8 mouse cellular contexts compared by ENCODE assay signal in genomic region chr4:76327346-76327745, GRCm38 (mm10).
DNase-seq lines count a peak whose midpoint lies in the region; ATAC-seq and TF ChIP-seq lines count a peak whose summit lies in the region.

No protein-coding gene starts in this region.

- no peaks in the 10 kb centered on the region for H3K27me3 ChIP-seq in heart, embryonic 11.5 days (ENCODE audit: control insufficient read depth, insufficient read depth, low read length)
- no peaks in the 10 kb centered on the region for H3K27me3 ChIP-seq in kidney, embryonic 16.5 days (ENCODE audit: insufficient read depth, low read length)
- no peaks in the 10 kb centered on the region for H3K27me3 ChIP-seq in midbrain, embryonic 10.5 days (ENCODE audit: low read depth, poor library complexity, severe bottlenecking)

- DNase-seq in frontal cortex, adult 2 months (ENCODE audit: extremely low spot score in 1 of 2, low spot score in 1 of 2) = no peak
- peak; percentile 58 for DNase-seq in midbrain, embryonic 10.5 days (ENCODE audit: low spot score)
- no peak for DNase-seq in thymus, postnatal 36 days
- DNase-seq in T-cell, adult 2 months (ENCODE audit: low spot score) = no peak

- no peaks in the 10 kb centered on the region for H3K36me3 ChIP-seq in heart, embryonic 11.5 days (ENCODE audit: control insufficient read depth, insufficient read depth, low read length)
- no peaks in the 10 kb centered on the region for H3K36me3 ChIP-seq in kidney, embryonic 16.5 days (ENCODE audit: insufficient read depth, low read length)
- no peaks in the 10 kb centered on the region for H3K36me3 ChIP-seq in midbrain, embryonic 10.5 days

- WGBS in heart, embryonic 11.5 days (ENCODE audit: insufficient replicate concordance) = 15% methylated on average over 11 of the region's 11 CpGs
- 14% methylated on average over 11 of the region's 11 CpGs for WGBS in kidney, embryonic 16.5 days
- WGBS in midbrain, embryonic 10.5 days = 25% methylated on average over 11 of the region's 11 CpGs

- peaks cover 2% of the 10 kb centered on the region; the same call in 1 of the 2 replicates for H3K4me1 ChIP-seq in cortical plate, adult 2 months (ENCODE audit: control insufficient read depth, insufficient read depth, low read length)
- peaks cover 3% of the 10 kb centered on the region; the same call in 1 of the 2 replicates for H3K4me1 ChIP-seq in heart, embryonic 11.5 days (ENCODE audit: control insufficient read depth, insufficient read depth, low read length)
- peaks cover 21% of the 10 kb centered on the region for H3K4me1 ChIP-seq in kidney, embryonic 16.5 days (ENCODE audit: insufficient read depth, low read length)
- peaks cover 27% of the 10 kb centered on the region for H3K4me1 ChIP-seq in midbrain, embryonic 10.5 days

- peak overlapping the region; percentile 59 for H3K9ac ChIP-seq in heart, embryonic 11.5 days (ENCODE audit: low read depth, low read length)
- peak overlapping the region; percentile 54 for H3K9ac ChIP-seq in kidney, embryonic 16.5 days (replicated peaks; ENCODE audit: low read length)

- H3K4me2 ChIP-seq in heart, embryonic 11.5 days = peak overlapping the region; percentile 61
- peak overlapping the region; percentile 52 for H3K4me2 ChIP-seq in kidney, embryonic 16.5 days (replicated peaks; ENCODE audit: low read depth, low read length)

- no peak for TF ChIP-seq POLR2A in cortical plate, adult 2 months (IDR thresholded peaks at IDR 0.05; ENCODE audit: extremely low read depth, insufficient read depth, low read length)

- H3K27ac ChIP-seq in cortical plate, adult 2 months (ENCODE audit: insufficient read depth, low read length) = peak overlapping the region; percentile 2; the same call in 1 of the 2 replicates
- peak overlapping the region; percentile 41; the same call in 1 of the 2 replicates for H3K27ac ChIP-seq in heart, embryonic 11.5 days (ENCODE audit: low read depth, low read length)
- peak overlapping the region; percentile 56; the same call in 1 of the 2 replicates for H3K27ac ChIP-seq in kidney, embryonic 16.5 days (ENCODE audit: low read length)
- H3K27ac ChIP-seq in midbrain, embryonic 10.5 days (replicated peaks) = peak overlapping the region; percentile 57; the same call in 1 of the 2 replicates

- no peak for TF ChIP-seq CTCF in cortical plate, adult 2 months (IDR thresholded peaks at IDR 0.05; ENCODE audit: extremely low read depth, insufficient read depth, low read length)

- H3K4me3 ChIP-seq in cortical plate, adult 2 months (ENCODE audit: insufficient read depth, low read length) = peak overlapping the region; percentile 7
- H3K4me3 ChIP-seq in heart, embryonic 11.5 days (ENCODE audit: low read depth, low read length) = peak overlapping the region; percentile 19
- H3K4me3 ChIP-seq in kidney, embryonic 16.5 days (ENCODE audit: low read length) = peak overlapping the region; percentile 24
- peak overlapping the region; percentile 11; the same call in 1 of the 2 replicates for H3K4me3 ChIP-seq in midbrain, embryonic 10.5 days

- H3K9me3 ChIP-seq in heart, embryonic 11.5 days (replicated peaks; ENCODE audit: control insufficient read depth, low read length) = no peaks in the 10 kb centered on the region
- no peaks in the 10 kb centered on the region for H3K9me3 ChIP-seq in kidney, embryonic 16.5 days (ENCODE audit: low read length)
- no peaks in the 10 kb centered on the region for H3K9me3 ChIP-seq in midbrain, embryonic 10.5 days (replicated peaks)

- peak; percentile 69 for ATAC-seq in frontal cortex, adult (ENCODE audit: low TSS enrichment)
- no peak for ATAC-seq in heart, embryonic 11.5 days (replicated peaks; ENCODE audit: insufficient number of reproducible peaks, low FRiP score, low TSS enrichment)
- ATAC-seq in kidney, embryonic 16.5 days (ENCODE audit: low FRiP score, low TSS enrichment) = no peak; the same call in 1 of the 2 replicates

Comparison
In these comparisons a context has a peak if more than half of its experiments do, and no peak if none do; other contexts are left out.
1. H3K27ac ChIP-seq: peak in every context shown above with its lines; median percentile 57 in midbrain, embryonic 10.5 days; 56 in kidney, embryonic 16.5 days; 41 in heart, embryonic 11.5 days; 2 in cortical plate, adult 2 months.